Mouse (Mus musculus): ENCODE data around the gene Adam33. TPM values are rescaled to one million over a fixed set of nuclear protein-coding genes. Genes with fewer than 3 reads are reported as not detected.

Adam33 gene
- polyA plus RNA-seq, 1 experiment from 2014 or later, result 2.3 TPM

- Histone ChIP-seq H3K9me3 (replicated peaks) (no peaks in the 10 kb centered on the region), H3K4me1 (peaks cover 28% of the 10 kb centered on the region), H3K9ac (no peak overlapping the region), H3K27me3 (peaks cover 63% of the 10 kb centered on the region), H3K4me2 (replicated peaks) (no peak overlapping the region), H3K4me3 (peak overlapping the region; percentile 30; the same call in 1 of the 2 replicates), H3K27ac (no peak overlapping the region), H3K36me3 (no peaks in the 10 kb centered on the region)
- WGBS, result 4% methylated on average over 10 of the region's 10 CpGs
- ATAC-seq (ENCODE audit: low FRiP score), result no peak
Measured at GRCm38 (mm10) chr2:131055631-131056030, 8.0 kb downstream of the Adam33 start.

- H3K27me3 ChIP-seq, result peaks cover 66% of the 10 kb centered on the region
- no peaks in the 10 kb centered on the region for H3K9me3 ChIP-seq (replicated peaks)
- peak; percentile 10; the same call in 1 of the 2 replicates for ATAC-seq (ENCODE audit: low FRiP score)
- WGBS, result 3% methylated on average over 21 of the region's 21 CpGs
- H3K36me3 ChIP-seq, result no peaks in the 10 kb centered on the region
- peak overlapping the region; percentile 50 for H3K4me2 ChIP-seq (replicated peaks)
- H3K9ac ChIP-seq, result 0 out of 2 replicates have a peak overlapping the region, but pooled peaks have one; percentile 18
- peaks cover 25% of the 10 kb centered on the region for H3K4me1 ChIP-seq
- H3K4me3 ChIP-seq, result peak overlapping the region; percentile 30
- no peak overlapping the region for H3K27ac ChIP-seq
Measured at GRCm38 (mm10) chr2:131054646-131055264, 8.9 kb downstream of the Adam33 start.

GRCm38 (mm10) chr2:131053851-131054645 lies 9.6 kb downstream of the Adam33 start:
- Histone ChIP-seq H3K4me1 (peaks cover 25% of the 10 kb centered on the region), H3K9ac (0 out of 2 replicates have a peak overlapping the region, but pooled peaks have one; percentile 18), H3K4me2 (replicated peaks) (peak overlapping the region; percentile 50), H3K36me3 (no peaks in the 10 kb centered on the region), H3K9me3 (replicated peaks) (no peaks in the 10 kb centered on the region), H3K27ac (no peak overlapping the region), H3K4me3 (peak overlapping the region; percentile 30), H3K27me3 (peaks cover 66% of the 10 kb centered on the region)
- ATAC-seq (ENCODE audit: low FRiP score), result no peak
- under 1% methylated on average over 45 of the region's 45 CpGs for WGBS

GRCm38 (mm10) chr2:131052862-131053418 lies 10.7 kb downstream of the Adam33 start:
- peaks cover 25% of the 10 kb centered on the region for H3K4me1 ChIP-seq
- no peaks in the 10 kb centered on the region for H3K36me3 ChIP-seq
- 79% methylated on average over 6 of the region's 6 CpGs for WGBS
- peaks cover 66% of the 10 kb centered on the region for H3K27me3 ChIP-seq
- no peak overlapping the region for H3K9ac ChIP-seq
- H3K9me3 ChIP-seq (replicated peaks), result no peaks in the 10 kb centered on the region
- ATAC-seq (ENCODE audit: low FRiP score), result no peak
- no peak overlapping the region for H3K4me3 ChIP-seq
- no peak overlapping the region for H3K4me2 ChIP-seq (replicated peaks)
- H3K27ac ChIP-seq, result no peak overlapping the region

- H3K4me1 ChIP-seq, result peaks cover 25% of the 10 kb centered on the region
- H3K4me3 ChIP-seq, result no peak overlapping the region
- no peak overlapping the region for H3K27ac ChIP-seq
- H3K4me2 ChIP-seq (replicated peaks), result no peak overlapping the region
- no peak overlapping the region for H3K9ac ChIP-seq
- H3K36me3 ChIP-seq, result no peaks in the 10 kb centered on the region
- 66% methylated on average over 5 of the region's 5 CpGs for WGBS
- ATAC-seq (ENCODE audit: low FRiP score), result no peak
- no peaks in the 10 kb centered on the region for H3K9me3 ChIP-seq (replicated peaks)
- peaks cover 65% of the 10 kb centered on the region for H3K27me3 ChIP-seq
Measured at GRCm38 (mm10) chr2:131052043-131052442, 11.6 kb downstream of the Adam33 start.

- ATAC-seq (ENCODE audit: low FRiP score), result no peak
- H3K4me2 ChIP-seq (replicated peaks), result no peak overlapping the region
- H3K36me3 ChIP-seq, result no peaks in the 10 kb centered on the region
- no peaks in the 10 kb centered on the region for H3K9me3 ChIP-seq (replicated peaks)
- no peak overlapping the region for H3K9ac ChIP-seq
- H3K27ac ChIP-seq, result no peak overlapping the region
- peaks cover 8% of the 10 kb centered on the region for H3K4me1 ChIP-seq
- peaks cover 29% of the 10 kb centered on the region for H3K27me3 ChIP-seq
- H3K4me3 ChIP-seq, result no peak overlapping the region
- WGBS, result 96% methylated on average over 2 of the region's 2 CpGs
Measured at GRCm38 (mm10) chr2:131046025-131046424, 17.6 kb downstream of the Adam33 start.

- no peak for ATAC-seq (ENCODE audit: low FRiP score)
- Histone ChIP-seq H3K27me3 (peaks cover 34% of the 10 kb centered on the region), H3K9me3 (replicated peaks) (no peaks in the 10 kb centered on the region), H3K4me3 (no peak overlapping the region), H3K27ac (no peak overlapping the region), H3K9ac (no peak overlapping the region), H3K36me3 (no peaks in the 10 kb centered on the region), H3K4me2 (replicated peaks) (no peak overlapping the region), H3K4me1 (peaks cover 14% of the 10 kb centered on the region)
- 81% methylated on average over 9 of the region's 9 CpGs for WGBS
Measured at GRCm38 (mm10) chr2:131044989-131045720, 18.5 kb downstream of the Adam33 start.

- Histone ChIP-seq H3K4me3 (no peak overlapping the region), H3K4me1 (peaks cover 14% of the 10 kb centered on the region), H3K36me3 (no peaks in the 10 kb centered on the region), H3K9ac (no peak overlapping the region), H3K27me3 (peaks cover 40% of the 10 kb centered on the region), H3K27ac (no peak overlapping the region), H3K4me2 (replicated peaks) (peak overlapping the region; percentile 35), H3K9me3 (replicated peaks) (no peaks in the 10 kb centered on the region)
- no peak for ATAC-seq (ENCODE audit: low FRiP score)
- WGBS, result 15% methylated on average over 7 of the region's 7 CpGs
Measured at GRCm38 (mm10) chr2:131044354-131044852, 19.2 kb downstream of the Adam33 start.

- no peak for ATAC-seq (ENCODE audit: low FRiP score)
- WGBS, result 60% methylated on average over 2 of the region's 2 CpGs
- Histone ChIP-seq H3K4me2 (replicated peaks) (peak within 1 kb of the TSS; percentile 93), H3K9ac (peak within 1 kb of the TSS; percentile 78; the same call in 1 of the 2 replicates), H3K27ac (no peak within 1 kb of the TSS), H3K4me3 (0 out of 2 replicates have a peak within 1 kb of the TSS, but pooled peaks have one; percentile 59), H3K27me3 (peaks cover 48% of the 10 kb centered on the region), H3K9me3 (replicated peaks) (no peaks in the 10 kb centered on the region), H3K4me1 (peaks cover 14% of the 10 kb centered on the region), H3K36me3 (no peaks in the 10 kb centered on the region)
Measured at GRCm38 (mm10) chr2:131042988-131043387, 20.6 kb downstream of the Adam33 start, which contains the start of gene Gfra4. Gene Gfra4, minus strand, starts transcription at chr2:131043088.

- Histone ChIP-seq H3K36me3 (no peaks in the 10 kb centered on the region), H3K4me3 (peak overlapping the region; percentile 59), H3K9ac (peak overlapping the region; percentile 78), H3K27me3 (peaks cover 48% of the 10 kb centered on the region), H3K4me2 (replicated peaks) (peak overlapping the region; percentile 93), H3K4me1 (peaks cover 14% of the 10 kb centered on the region), H3K9me3 (replicated peaks) (no peaks in the 10 kb centered on the region), H3K27ac (peak overlapping the region; percentile 44; the same call in 1 of the 2 replicates)
- peak; percentile 74 for ATAC-seq (ENCODE audit: low FRiP score)
- 3% methylated on average over 112 of the region's 115 CpGs for WGBS
Measured at GRCm38 (mm10) chr2:131040854-131041825, 22.5 kb downstream of the Adam33 start.

GRCm38 (mm10) chr2:131038675-131039074 lies 24.9 kb downstream of the Adam33 start:
- H3K9ac ChIP-seq, result no peak overlapping the region

More at GRCm38 (mm10) chr2:131038675-131039074, 24.9 kb downstream of the Adam33 start:
- Histone ChIP-seq H3K4me3 (no peak overlapping the region), H3K9me3 (replicated peaks) (0 out of 2 replicates have a peak, but pooled peaks cover 4% of the 10 kb centered on the region), H3K27ac (no peak overlapping the region), H3K36me3 (no peaks in the 10 kb centered on the region), H3K27me3 (peaks cover 48% of the 10 kb centered on the region), H3K4me2 (replicated peaks) (no peak overlapping the region), H3K4me1 (peaks cover 12% of the 10 kb centered on the region)
- 88% methylated on average over 5 of the region's 5 CpGs for WGBS
- no peak for ATAC-seq (ENCODE audit: low FRiP score)

All from hindbrain, embryonic 12.5 days (tissue).